Mouse (Mus musculus) hindbrain, embryonic 14.5 days (tissue): ENCODE data around the gene Kansl1. TPM values are rescaled to one million over a fixed set of nuclear protein-coding genes. Genes with fewer than 3 reads are reported as not detected.

ENCODE experiments used
- ATAC-seq: fragments of 200-750 bp; cut with Nextera tagmentation; 2 replicates; pipeline ENCODE4 v1.8.0; 2017; ENCODE audit warnings: moderate number of reproducible peaks, mild to moderate bottlenecking, moderate TSS enrichment, moderate library complexity; ENCODE audit not compliant: low FRiP score
- DNase-seq: peaks from one replicate; pipeline ENCODE4 v3.0.0-alpha.2; 2015; ENCODE audit warnings: low spot score
- H3K27ac ChIP-seq: fragments of 300-500 bp; sonication (generic); 2 replicates; pipeline ENCODE4 v1.5.1; 2014; ENCODE audit warnings: mild to moderate bottlenecking, moderate library complexity
- H3K27me3 ChIP-seq: fragments of 300-500 bp; sonication (generic); 2 replicates; pipeline ENCODE4 v1.6.1; 2014; ENCODE audit warnings: mild to moderate bottlenecking, low read length, mixed read lengths; ENCODE audit not compliant: control insufficient read depth, insufficient read depth
- H3K36me3 ChIP-seq: fragments of 300-500 bp; sonication (generic); replicated peaks from 2 replicates; pipeline ENCODE4 v1.6.1; 2014; ENCODE audit not compliant: control insufficient read depth, insufficient read depth
- H3K4me1 ChIP-seq: fragments of 300-500 bp; sonication (generic); replicated peaks from 2 replicates; pipeline ENCODE4 v1.6.1; 2014; ENCODE audit warnings: antibody characterized with exemption, low read length, mixed read lengths; ENCODE audit not compliant: control insufficient read depth, insufficient read depth
- H3K4me2 ChIP-seq: fragments of 300-500 bp; sonication (generic); replicated peaks from 2 replicates; pipeline ENCODE4 v1.6.1; 2014; ENCODE audit warnings: mild to moderate bottlenecking, moderate library complexity
- H3K4me3 ChIP-seq: fragments of 300-500 bp; sonication (generic); replicated peaks from 2 replicates; pipeline ENCODE4 v1.5.1; 2014; ENCODE audit warnings: mild to moderate bottlenecking, low read length
- H3K9ac ChIP-seq: fragments of 300-500 bp; sonication (generic); 2 replicates; pipeline ENCODE4 v1.6.1; 2014
- H3K9me3 ChIP-seq: fragments of 300-500 bp; sonication (generic); 2 replicates; pipeline ENCODE4 v1.6.1; 2016; ENCODE audit warnings: low read length; ENCODE audit not compliant: control insufficient read depth
- WGBS: fragments of 180-500 bp; shearing (Covaris S2); extraction: QIAGEN DNeasy Blood & Tissue Kit; methylation state at CpG from one replicate; pipeline ENCODE4 v1.1.7; 2014; 5-methylcytosine and 5-hydroxymethylcytosine counted together
- polyA plus RNA-seq: library from polyadenylated mRNA; unstranded; fragments of >200 nt; fragmentation: Nextera tagmentation; extraction: Ambion mirVana; gene quantifications from 2 replicates; pipeline ENCODE4 v1.2.1, GENCODE M21; 2014

Gene Kansl1
- polyA plus RNA-seq, 1 experiment from 2014 or later = 30.7 TPM

DNA sequence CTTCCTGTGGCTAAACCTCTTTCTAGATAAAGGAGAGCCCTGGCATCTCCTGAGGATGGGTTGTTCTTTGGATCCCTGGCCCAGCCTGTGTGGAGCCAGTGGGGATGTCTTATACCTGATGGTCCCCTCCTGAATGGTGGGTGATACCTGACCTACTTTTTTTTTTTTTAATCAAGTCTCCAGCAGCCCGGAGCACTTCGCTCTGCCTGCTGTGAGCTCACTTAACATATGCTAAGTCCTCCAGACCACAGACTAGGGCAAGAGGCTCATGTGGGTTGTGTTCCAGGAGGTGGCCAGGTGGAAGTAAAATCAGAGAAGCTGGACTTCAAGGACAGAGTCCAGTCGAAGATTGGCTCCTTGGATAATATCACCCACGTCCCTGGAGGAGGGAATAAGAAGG, 146.5 kb downstream of the Kansl1 start:
- H3K4me2 ChIP-seq = no peak overlapping the region
- no peaks in the 10 kb centered on the region for H3K9me3 ChIP-seq
- H3K4me1 ChIP-seq = peaks cover 12% of the 10 kb centered on the region
- DNase-seq (no peak), ATAC-seq (no peak)
- WGBS = 31% methylated on average over 4 of the region's 4 CpGs
- no peak overlapping the region for H3K4me3 ChIP-seq
- H3K9ac ChIP-seq = no peak overlapping the region
- no peak overlapping the region for H3K27ac ChIP-seq
- no peaks in the 10 kb centered on the region for H3K27me3 ChIP-seq
- peaks cover 47% of the 10 kb centered on the region for H3K36me3 ChIP-seq

DNA sequence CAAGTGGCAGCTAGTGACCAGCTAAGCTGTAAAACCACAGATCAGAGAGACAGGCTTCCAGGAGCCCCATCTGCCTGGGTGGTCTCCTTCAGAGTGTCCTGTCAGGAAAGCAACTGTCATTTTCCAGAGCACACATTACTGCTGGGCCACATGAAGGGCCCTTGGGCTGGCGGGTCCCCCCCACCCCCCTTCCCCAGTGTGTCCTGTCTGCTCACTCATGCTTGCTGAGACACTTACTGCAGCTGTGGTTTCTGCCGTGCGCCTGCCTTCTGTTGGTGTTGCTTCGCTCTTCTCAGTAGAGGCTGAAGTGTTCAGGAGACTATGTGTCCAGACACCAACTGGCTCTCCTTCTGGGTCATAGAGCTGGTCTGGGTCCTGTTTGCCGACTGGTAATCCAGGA, 148.2 kb downstream of the Kansl1 start:
- WGBS = 59% methylated on average over 5 of the region's 5 CpGs
- Histone ChIP-seq H3K27me3 (no peaks in the 10 kb centered on the region), H3K4me1 (peaks cover 12% of the 10 kb centered on the region), H3K36me3 (peaks cover 53% of the 10 kb centered on the region), H3K27ac (no peak overlapping the region), H3K9me3 (no peaks in the 10 kb centered on the region), H3K4me3 (no peak overlapping the region), H3K4me2 (no peak overlapping the region), H3K9ac (no peak overlapping the region)
- ATAC-seq = no peak
- DNase-seq = no peak

- H3K36me3 ChIP-seq = peaks cover 55% of the 10 kb centered on the region
- 3% methylated on average over 24 of the region's 24 CpGs for WGBS
- H3K9me3 ChIP-seq = no peaks in the 10 kb centered on the region
- peak overlapping the region; percentile 43 for H3K27ac ChIP-seq
- DNase-seq (peak; percentile 59), ATAC-seq (peak; percentile 70)
- no peaks in the 10 kb centered on the region for H3K27me3 ChIP-seq
- peaks cover 12% of the 10 kb centered on the region for H3K4me1 ChIP-seq
- peak overlapping the region; percentile 26 for H3K4me3 ChIP-seq
- H3K9ac ChIP-seq = peak overlapping the region; percentile 50
- peak overlapping the region; percentile 54 for H3K4me2 ChIP-seq
Observed at GRCm38 (mm10) chr11:104318940-104319781, 149.5 kb downstream of the Kansl1 start.

DNA sequence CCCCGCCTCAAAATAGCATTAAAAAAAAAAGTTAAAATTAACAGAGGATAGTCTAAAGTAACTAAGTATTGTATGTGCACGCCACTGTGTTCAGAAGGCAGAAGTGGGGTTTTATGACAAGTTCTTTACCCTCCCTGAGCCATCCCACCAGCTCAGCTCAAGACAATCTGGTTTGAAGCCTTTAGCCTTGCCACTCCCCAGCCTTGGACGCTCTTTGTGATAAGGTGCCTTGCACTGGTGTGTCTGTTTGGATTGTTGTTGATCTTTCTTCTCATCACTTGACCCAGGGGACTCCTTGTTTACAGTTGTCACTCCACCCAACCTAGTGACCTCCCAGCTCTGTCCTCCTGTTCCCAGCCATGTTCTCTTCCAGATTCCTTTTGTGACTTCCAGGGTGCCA, 151.0 kb downstream of the Kansl1 start:
- H3K9me3 ChIP-seq = no peaks in the 10 kb centered on the region
- peaks cover 12% of the 10 kb centered on the region for H3K4me1 ChIP-seq
- no peak overlapping the region for H3K4me2 ChIP-seq
- ATAC-seq = no peak
- no peak overlapping the region for H3K4me3 ChIP-seq
- DNase-seq = no peak
- H3K36me3 ChIP-seq = peaks cover 59% of the 10 kb centered on the region
- H3K27me3 ChIP-seq = no peaks in the 10 kb centered on the region
- no peak overlapping the region for H3K9ac ChIP-seq
- WGBS = 93% methylated on average over 3 of the region's 3 CpGs
- no peak overlapping the region for H3K27ac ChIP-seq

- Histone ChIP-seq H3K36me3 (peaks cover 59% of the 10 kb centered on the region), H3K9me3 (no peaks in the 10 kb centered on the region), H3K9ac (no peak overlapping the region), H3K27ac (no peak overlapping the region), H3K4me1 (peaks cover 12% of the 10 kb centered on the region), H3K4me2 (no peak overlapping the region), H3K27me3 (no peaks in the 10 kb centered on the region), H3K4me3 (no peak overlapping the region)
- WGBS = 80% methylated on average over 16 of the region's 16 CpGs
- DNase-seq (no peak), ATAC-seq (no peak)
Observed at GRCm38 (mm10) chr11:104316685-104317400, 151.8 kb downstream of the Kansl1 start.

DNA sequence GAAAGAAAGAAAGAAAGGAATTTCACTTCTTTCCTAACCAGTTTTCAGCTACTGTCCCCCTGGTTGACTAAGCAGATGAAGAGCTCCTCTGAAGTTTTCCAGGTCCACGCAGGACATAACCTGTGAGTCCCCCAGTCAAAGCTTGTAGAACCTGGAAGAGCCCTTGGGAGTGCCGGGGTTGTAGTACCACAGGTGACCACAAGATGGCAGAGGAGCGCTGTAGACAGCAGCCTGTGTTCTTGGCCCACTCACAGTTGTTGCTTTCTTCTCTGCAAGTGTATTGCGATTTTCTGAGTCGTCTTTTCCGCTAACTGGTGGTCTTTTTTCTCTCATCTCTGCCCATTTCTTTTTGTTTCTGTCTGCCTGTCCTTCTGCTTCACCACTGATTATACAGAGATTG, 153.0 kb downstream of the Kansl1 start:
- Histone ChIP-seq H3K9me3 (no peaks in the 10 kb centered on the region), H3K4me3 (no peak overlapping the region), H3K9ac (no peak overlapping the region), H3K4me2 (no peak overlapping the region), H3K4me1 (peaks cover 12% of the 10 kb centered on the region), H3K27ac (no peak overlapping the region), H3K27me3 (no peaks in the 10 kb centered on the region), H3K36me3 (peaks cover 60% of the 10 kb centered on the region)
- WGBS = 9% methylated on average over 6 of the region's 6 CpGs
- DNase-seq (peak; percentile 93), ATAC-seq (no peak)

GRCm38 (mm10) chr11:104311643-104312042, 157.0 kb downstream of the Kansl1 start:
- Histone ChIP-seq H3K36me3 (peaks cover 80% of the 10 kb centered on the region), H3K9ac (no peak overlapping the region), H3K4me1 (no peaks in the 10 kb centered on the region), H3K9me3 (no peaks in the 10 kb centered on the region), H3K27me3 (no peaks in the 10 kb centered on the region), H3K4me2 (no peak overlapping the region), H3K27ac (no peak overlapping the region), H3K4me3 (no peak overlapping the region)
- no peak for ATAC-seq
- 71% methylated on average over 7 of the region's 7 CpGs for WGBS
- no peak for DNase-seq

GRCm38 (mm10) chr11:104310226-104310887, 158.3 kb downstream of the Kansl1 start:
- H3K9ac ChIP-seq = no peak overlapping the region
- no peaks in the 10 kb centered on the region for H3K4me1 ChIP-seq
- H3K27ac ChIP-seq = no peak overlapping the region
- peaks cover 88% of the 10 kb centered on the region for H3K36me3 ChIP-seq
- H3K27me3 ChIP-seq = no peaks in the 10 kb centered on the region
- H3K4me2 ChIP-seq = no peak overlapping the region
- H3K4me3 ChIP-seq = no peak overlapping the region
- DNase-seq = no peak
- WGBS = 19% methylated on average over 23 of the region's 23 CpGs
- H3K9me3 ChIP-seq = no peaks in the 10 kb centered on the region
- no peak for ATAC-seq
